Mouse (Mus musculus) liver, adult (tissue): ENCODE measurements at regions not wholly inside any gene's neighbourhood (a gene's known extent, or its start where the extent isn't known, plus 50 kb on each side); places are given as distances from the start of the nearest gene placed in this dataset.

Experiments used
- GATA4 ChIP-seq: IDR thresholded peaks from 2 replicates; pipeline ENCODE4 v1.6.1; 2014; ENCODE audit warnings: mild to moderate bottlenecking, low read length; ENCODE audit not compliant: insufficient replicate concordance

GRCm38 (mm10) chr5:75449913-75450525 lies 124.7 kb upstream of the Kit start:
- TF ChIP-seq GATA4: no peak

- TF ChIP-seq GATA4: no peak
Observed at GRCm38 (mm10) chr5:75450564-75450963, 124.2 kb upstream of the Kit start.

DNA sequence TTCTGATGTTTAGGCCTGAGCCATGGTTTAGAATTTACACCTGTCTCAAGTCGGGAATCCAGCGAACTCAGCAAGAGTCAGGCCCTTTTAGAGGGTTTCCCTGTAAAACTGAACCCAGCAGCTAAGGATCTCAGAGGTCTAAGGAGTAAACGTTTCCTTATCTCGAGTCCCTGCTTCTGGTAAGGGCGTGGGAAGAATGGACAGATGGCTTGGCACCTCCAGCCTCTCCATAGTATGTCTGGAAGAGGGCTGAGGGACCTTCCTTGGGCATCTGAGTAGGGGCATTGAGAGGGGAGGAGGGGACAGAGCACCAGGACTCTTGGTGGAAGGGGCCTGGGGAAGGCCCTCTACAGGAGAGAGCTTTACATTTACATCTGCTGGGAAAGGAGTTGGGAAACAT lies 123.6 kb upstream of the Kit start:
- no peak for TF ChIP-seq GATA4

DNA sequence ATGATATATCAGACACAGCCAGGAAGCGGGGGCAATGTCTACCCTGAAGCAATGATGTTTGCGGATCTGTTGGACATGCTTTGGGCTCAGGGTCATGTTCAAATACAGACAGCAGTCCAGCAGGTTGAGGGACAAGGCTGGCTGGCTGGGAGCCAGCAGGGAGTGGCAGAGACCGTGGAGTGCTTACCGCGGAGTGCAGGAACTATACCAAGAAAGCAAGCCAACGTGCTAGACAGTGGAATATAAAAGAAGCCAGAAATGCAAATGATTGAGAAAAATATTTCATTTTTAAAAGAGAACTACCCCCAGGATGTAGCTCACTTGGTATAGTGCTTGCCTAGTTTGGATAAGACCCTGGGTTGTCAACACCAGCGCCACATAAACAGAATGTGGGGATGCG lies 123.0 kb upstream of the Kit start:
- no peak for TF ChIP-seq GATA4

GRCm38 (mm10) chr5:75453757-75454390 lies 120.8 kb upstream of the Kit start:
- no peak for TF ChIP-seq GATA4

GRCm38 (mm10) chr5:75454961-75455541 lies 119.7 kb upstream of the Kit start:
- TF ChIP-seq GATA4: no peak

DNA sequence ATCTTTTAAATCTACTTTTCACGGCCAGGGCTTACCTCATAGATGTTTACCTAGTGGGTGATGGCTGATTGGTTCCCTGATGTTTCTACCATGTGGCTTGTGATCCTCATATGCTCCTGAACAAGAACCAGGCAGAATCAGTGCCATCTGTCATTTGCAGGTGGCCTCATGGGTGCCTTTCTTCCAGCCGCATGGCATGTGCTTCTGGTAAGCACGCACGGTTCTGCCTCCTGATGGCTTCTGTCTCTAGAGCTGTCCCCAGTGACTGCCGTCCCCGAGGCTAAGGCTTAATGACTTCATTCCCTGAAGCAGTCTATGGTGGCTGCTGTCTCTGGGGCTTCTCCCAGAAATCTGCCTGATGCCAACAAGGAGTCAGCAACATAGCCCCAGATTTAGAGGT lies 117.3 kb upstream of the Kit start:
- no peak for TF ChIP-seq GATA4

GRCm38 (mm10) chr5:75458317-75458716 lies 116.4 kb upstream of the Kit start:
- TF ChIP-seq GATA4: no peak

- no peak for TF ChIP-seq GATA4
Observed at GRCm38 (mm10) chr5:75459758-75460354, 114.9 kb upstream of the Kit start.

- TF ChIP-seq GATA4: no peak
Observed at GRCm38 (mm10) chr5:75460414-75461025, 114.2 kb upstream of the Kit start.

GRCm38 (mm10) chr5:75461368-75461767 lies 113.3 kb upstream of the Kit start:
- TF ChIP-seq GATA4: no peak

DNA sequence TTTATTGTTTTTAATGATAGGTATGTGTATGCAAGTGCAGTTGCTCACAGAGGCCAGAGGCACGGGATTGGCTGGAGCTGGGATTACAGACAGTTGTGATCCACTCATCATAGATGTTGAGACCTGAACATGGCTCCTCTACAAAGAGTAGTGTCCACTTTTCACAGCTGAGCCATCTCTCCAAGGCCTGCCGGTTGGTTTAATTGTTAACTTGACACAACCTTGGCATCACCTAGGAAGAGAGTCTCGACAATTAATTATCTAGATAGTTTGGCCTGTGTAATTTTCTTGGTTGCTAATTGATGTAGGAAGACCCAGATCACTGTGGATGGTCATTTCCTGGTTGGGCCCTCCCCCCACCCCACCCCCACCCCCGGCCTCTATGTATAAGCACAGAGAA lies 111.1 kb upstream of the Kit start:
- TF ChIP-seq GATA4: no peak

DNA sequence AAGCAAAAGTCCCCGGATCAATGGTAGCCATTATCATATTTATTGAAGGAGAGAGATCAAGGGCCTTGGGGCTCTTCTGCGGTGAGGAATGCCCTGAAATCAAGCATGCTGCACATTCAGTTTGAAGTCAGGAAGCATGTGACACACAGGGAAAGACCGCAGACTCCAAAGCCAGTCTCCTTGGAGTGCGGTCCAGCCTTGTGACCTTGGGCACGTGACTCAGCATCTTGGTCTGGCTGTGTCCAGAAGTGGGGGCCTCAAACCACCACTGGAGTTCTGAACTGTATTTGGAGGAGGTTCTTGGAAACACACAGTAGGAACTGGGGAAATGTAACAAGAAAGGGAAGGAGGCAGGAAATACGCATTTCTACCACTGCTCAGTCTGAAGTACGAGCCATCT lies 109.0 kb upstream of the Kit start:
- no peak for TF ChIP-seq GATA4

GRCm38 (mm10) chr5:75466941-75467340 lies 107.8 kb upstream of the Kit start:
- no peak for TF ChIP-seq GATA4

DNA sequence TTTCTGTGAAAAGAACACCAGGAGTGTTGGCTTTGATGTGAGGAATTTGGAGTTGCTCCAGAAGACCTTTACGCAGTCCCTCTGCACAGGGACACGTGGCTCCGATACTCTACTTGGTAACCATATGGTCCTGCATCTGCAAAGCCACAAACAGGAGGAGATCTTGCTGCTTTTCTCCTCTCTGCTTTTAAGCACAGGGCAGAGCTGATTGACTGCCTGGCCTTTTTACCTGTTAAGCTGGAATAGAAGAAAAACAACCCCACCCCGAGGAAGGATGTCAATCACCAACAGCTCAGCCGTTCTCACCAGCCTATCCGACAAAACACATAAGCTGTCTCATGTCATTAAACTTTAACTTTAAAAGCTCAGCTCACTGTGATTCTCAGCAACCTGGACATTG lies 106.8 kb upstream of the Kit start:
- TF ChIP-seq GATA4: no peak

GRCm38 (mm10) chr5:75471010-75471409 lies 103.7 kb upstream of the Kit start:
- peak; percentile 97 for TF ChIP-seq GATA4
